ENCODE assay signal across 8 mouse cellular contexts in the genomic region with DNA sequence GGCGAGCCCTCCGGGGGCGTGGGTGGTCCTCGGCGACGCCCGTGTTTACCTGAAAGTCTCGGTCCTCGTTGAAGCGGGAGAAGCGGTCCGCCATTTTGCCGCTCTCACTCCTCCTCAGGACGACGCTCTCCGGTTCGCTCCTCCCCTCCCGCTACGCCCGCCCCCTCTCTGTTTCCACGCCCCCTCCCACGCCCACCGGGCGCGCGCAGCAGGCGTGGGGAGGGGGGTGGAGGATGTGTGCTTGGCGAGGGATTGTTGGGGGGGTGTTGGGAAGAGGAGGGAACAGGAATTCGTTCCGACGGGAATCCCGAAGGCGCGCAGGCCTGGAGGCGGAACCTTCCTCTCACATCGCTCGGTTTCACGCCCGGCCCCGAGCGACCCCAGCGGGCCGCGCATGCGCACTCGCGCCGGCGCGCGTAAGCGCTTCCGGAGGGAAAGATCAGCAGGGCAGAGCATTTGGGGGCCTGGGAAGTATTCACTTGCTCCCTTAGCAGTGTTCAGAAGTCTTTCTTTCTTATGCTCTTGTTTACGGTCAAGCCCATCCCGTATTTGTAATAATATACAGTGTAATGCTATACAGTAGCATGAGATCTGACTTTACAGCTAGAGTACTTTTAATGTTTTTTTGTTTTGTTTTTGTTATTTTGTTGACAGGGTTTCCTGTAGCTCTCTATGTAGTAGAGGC. TPM values are rescaled to one million over a fixed set of nuclear protein-coding genes. Genes with fewer than 3 reads are reported as not detected.
DNase-seq lines count a peak whose midpoint lies in the region; ATAC-seq and TF ChIP-seq lines count a peak whose summit lies in the region.

A gene (minus strand): TSS at position 362 of the 685 bp plus-strand sequence.

- peaks cover 13% of the 10 kb centered on the region; the same call in 1 of the 2 replicates for H3K36me3 ChIP-seq in E14TG2a.4 (ENCODE audit: insufficient read depth, low read length)
- no peaks in the 10 kb centered on the region for H3K36me3 ChIP-seq in forebrain, embryonic 12.5 days (replicated peaks)
- H3K36me3 ChIP-seq in heart, postnatal 0 days (replicated peaks; ENCODE audit: control insufficient read depth, insufficient read depth, low read length) = no peaks in the 10 kb centered on the region
- H3K36me3 ChIP-seq in liver, embryonic 16.5 days (ENCODE audit: control insufficient read depth, insufficient read depth) = no peaks in the 10 kb centered on the region
- H3K36me3 ChIP-seq in neural tube, embryonic 13.5 days = no peaks in the 10 kb centered on the region
- H3K36me3 ChIP-seq in testis, adult 2 months (ENCODE audit: control insufficient read depth, insufficient read depth, low read length) = no peaks in the 10 kb centered on the region

- ATAC-seq in forebrain, embryonic 12.5 days (ENCODE audit: low FRiP score) = peak; percentile 96
- peak; percentile 99 for ATAC-seq in heart, postnatal 0 days (ENCODE audit: insufficient read depth, low read depth)
- peak; percentile 95 for ATAC-seq in liver, embryonic 16.5 days (ENCODE audit: low read depth)
- ATAC-seq in neural tube, embryonic 13.5 days (ENCODE audit: low read depth) = peak; percentile 95

- H3K4me2 ChIP-seq in forebrain, embryonic 12.5 days = peak within 1 kb of the TSS; percentile 77
- H3K4me2 ChIP-seq in heart, postnatal 0 days (ENCODE audit: low read depth, low read length) = peak within 1 kb of the TSS; percentile 78
- H3K4me2 ChIP-seq in liver, embryonic 16.5 days (ENCODE audit: low read depth, low read length) = peak within 1 kb of the TSS; percentile 81
- peak within 1 kb of the TSS; percentile 72 for H3K4me2 ChIP-seq in neural tube, embryonic 13.5 days

- TF ChIP-seq POLR2A in testis, adult 2 months (IDR thresholded peaks at IDR 0.05; ENCODE audit: control insufficient read depth, low read depth, low read length) = peak; percentile 73

- peak within 1 kb of the TSS; percentile 99 for H3K9ac ChIP-seq in forebrain, embryonic 12.5 days
- peak within 1 kb of the TSS; percentile 91 for H3K9ac ChIP-seq in heart, postnatal 0 days (replicated peaks; ENCODE audit: low read depth, low read length)
- peak within 1 kb of the TSS; percentile 93 for H3K9ac ChIP-seq in liver, embryonic 16.5 days (ENCODE audit: low read depth, low read length)
- peak within 1 kb of the TSS; percentile 99 for H3K9ac ChIP-seq in neural tube, embryonic 13.5 days

- H3K27me3 ChIP-seq in E14TG2a.4 (ENCODE audit: insufficient read depth, low read length) = no peaks in the 10 kb centered on the region
- no peaks in the 10 kb centered on the region for H3K27me3 ChIP-seq in forebrain, embryonic 12.5 days
- no peaks in the 10 kb centered on the region for H3K27me3 ChIP-seq in heart, postnatal 0 days (ENCODE audit: control insufficient read depth, insufficient read depth, low read length)
- no peaks in the 10 kb centered on the region for H3K27me3 ChIP-seq in liver, embryonic 16.5 days (ENCODE audit: control insufficient read depth, insufficient read depth, low read depth, low read length)
- no peaks in the 10 kb centered on the region for H3K27me3 ChIP-seq in neural tube, embryonic 13.5 days
- H3K27me3 ChIP-seq in testis, adult 2 months (ENCODE audit: control insufficient read depth, insufficient read depth, low read length) = no peaks in the 10 kb centered on the region

- WGBS in forebrain, embryonic 12.5 days = under 1% methylated on average over 48 of the region's 55 CpGs
- under 1% methylated on average over 49 of the region's 55 CpGs for WGBS in heart, postnatal 0 days
- WGBS in liver, embryonic 16.5 days (ENCODE audit: insufficient replicate concordance) = under 1% methylated on average over 52 of the region's 55 CpGs
- WGBS in neural tube, embryonic 13.5 days = under 1% methylated on average over 42 of the region's 55 CpGs

- no peak for TF ChIP-seq EP300 in heart, postnatal 0 days (IDR thresholded peaks at IDR 0.05; ENCODE audit: low read depth)

- H3K4me1 ChIP-seq in E14TG2a.4 (replicated peaks; ENCODE audit: low read depth, low read length) = peaks cover 60% of the 10 kb centered on the region
- peaks cover 26% of the 10 kb centered on the region for H3K4me1 ChIP-seq in forebrain, embryonic 12.5 days
- peaks cover 17% of the 10 kb centered on the region for H3K4me1 ChIP-seq in heart, postnatal 0 days (ENCODE audit: control insufficient read depth, insufficient read depth)
- H3K4me1 ChIP-seq in liver, embryonic 16.5 days (ENCODE audit: control insufficient read depth, low read depth, low read length) = peaks cover 21% of the 10 kb centered on the region
- peaks cover 40% of the 10 kb centered on the region for H3K4me1 ChIP-seq in neural tube, embryonic 13.5 days (replicated peaks)
- H3K4me1 ChIP-seq in testis, adult 2 months (ENCODE audit: control insufficient read depth, insufficient read depth, low read length) = peaks cover 4% of the 10 kb centered on the region; the same call in 1 of the 2 replicates

- DNase-seq in c-Kit-positive CD71-positive TER-119-positive erythroid progenitor cells, embryonic 14.5 days (ENCODE audit: low spot score) = peak; percentile 87
- DNase-seq in heart, postnatal 0 days (ENCODE audit: low spot score) = peak; percentile 98
- peak; percentile 94 to 97 for DNase-seq in kidney, postnatal 4 days

- no peak for TF ChIP-seq CTCF in E14TG2a.4 (conservative IDR thresholded peaks at IDR 0.05; ENCODE audit: low read length)
- TF ChIP-seq CTCF in heart, postnatal 0 days (IDR thresholded peaks at IDR 0.05; ENCODE audit: low read depth) = no peak
- 0 out of 2 replicates have a peak, but pooled peaks have one; percentile 8 for TF ChIP-seq CTCF in testis, adult 2 months (IDR thresholded peaks at IDR 0.05; ENCODE audit: control insufficient read depth, insufficient read depth, insufficient replicate concordance, low read depth, low read length)

- H3K9me3 ChIP-seq in E14TG2a.4 (ENCODE audit: low read length) = no peaks in the 10 kb centered on the region
- H3K9me3 ChIP-seq in forebrain, embryonic 12.5 days = no peaks in the 10 kb centered on the region
- H3K9me3 ChIP-seq in heart, postnatal 0 days (replicated peaks; ENCODE audit: control insufficient read depth, low read length) = no peaks in the 10 kb centered on the region
- H3K9me3 ChIP-seq in liver, embryonic 16.5 days (replicated peaks; ENCODE audit: control insufficient read depth, low read length) = no peaks in the 10 kb centered on the region
- H3K9me3 ChIP-seq in neural tube, embryonic 13.5 days = no peaks in the 10 kb centered on the region

- peak within 1 kb of the TSS; percentile 97 for H3K27ac ChIP-seq in forebrain, embryonic 12.5 days
- H3K27ac ChIP-seq in heart, postnatal 0 days (ENCODE audit: low read depth) = peak within 1 kb of the TSS; percentile 92
- peak within 1 kb of the TSS; percentile 93 for H3K27ac ChIP-seq in liver, embryonic 16.5 days (ENCODE audit: low read length)
- H3K27ac ChIP-seq in neural tube, embryonic 13.5 days (replicated peaks) = peak within 1 kb of the TSS; percentile 99
- H3K27ac ChIP-seq in testis, adult 2 months (ENCODE audit: control insufficient read depth, insufficient read depth, low read depth, low read length) = peak within 1 kb of the TSS; percentile 88

- H3K4me3 ChIP-seq in E14TG2a.4 (replicated peaks; ENCODE audit: low read length) = peak within 1 kb of the TSS; percentile 100
- H3K4me3 ChIP-seq in forebrain, embryonic 12.5 days (replicated peaks) = peak within 1 kb of the TSS; percentile 99
- peak within 1 kb of the TSS; percentile 84 for H3K4me3 ChIP-seq in heart, postnatal 0 days (ENCODE audit: low read depth, low read length)
- peak within 1 kb of the TSS; percentile 88 for H3K4me3 ChIP-seq in liver, embryonic 16.5 days (ENCODE audit: low read depth, low read length)
- peak within 1 kb of the TSS; percentile 99 for H3K4me3 ChIP-seq in neural tube, embryonic 13.5 days
- peak within 1 kb of the TSS; percentile 94 for H3K4me3 ChIP-seq in testis, adult 2 months (ENCODE audit: control insufficient read depth, low read depth, low read length)

RNA-seq across cellular contexts. Expression of the gene that starts here (rescaled TPM):
- polyA plus RNA-seq in forebrain, embryonic 12.5 days (2016; fragmentation: Nextera tagmentation; extraction: Ambion mirVana) = 66.6 and 67.9 TPM in 2 replicates
- total RNA-seq in heart, postnatal 0 days (2014; rRNA removed; ENCODE audit: low replicate concordance) = 13.5 and 40.8 TPM in 2 replicates
- polyA plus RNA-seq in heart, postnatal 0 days (2015; fragmentation: Nextera tagmentation; extraction: Ambion mirVana) = 23.2 and 25.8 TPM in 2 replicates
- 17.3 and 18.6 TPM in 2 replicates for polyA plus RNA-seq in liver, embryonic 16.5 days (2015; fragmentation: Nextera tagmentation; extraction: Ambion mirVana)
- polyA plus RNA-seq in neural tube, embryonic 13.5 days (2015; fragmentation: Nextera tagmentation; extraction: Ambion mirVana) = 77.5 and 83.8 TPM in 2 replicates
- polyA plus RNA-seq in testis, adult 2 months (2012; rRNA removed) = 15.4 and 16.7 TPM in 2 replicates

Comparison
In these comparisons a context has a peak if more than half of its experiments do, and no peak if none do; other contexts are left out.
1. Peak in every context shown above with its lines: DNase-seq, ATAC-seq, H3K4me3 ChIP-seq and H3K27ac ChIP-seq.